Comparison of ENCODE assay signal across 29 mouse cellular contexts in genomic region chr11:97552151-97552550, GRCm38 (mm10). TPM values are rescaled to one million over a fixed set of nuclear protein-coding genes. Genes with fewer than 3 reads are reported as not detected.
DNase-seq lines count a peak whose midpoint lies in the region; ATAC-seq and TF ChIP-seq lines count a peak whose summit lies in the region.
"Had no signal": no experiment of that assay in that cellular context is flagged by ENCODE, and none has a peak within 500 bp of the region (broad histone marks: within the 10 kb centered on the region; RNA-seq: fewer than 3 reads in every experiment).

No protein-coding gene starts in this region.

- TF ChIP-seq CTCF in layer of hippocampus, adult 2 months (conservative IDR thresholded peaks at IDR 0.05) = no peak
- no peak for TF ChIP-seq CTCF in E14TG2a.4 (conservative IDR thresholded peaks at IDR 0.05; ENCODE audit: low read length)

- no peak overlapping the region for H3K4me3 ChIP-seq in forebrain, embryonic 12.5 days (replicated peaks)
- H3K4me3 ChIP-seq in forebrain, embryonic 16.5 days (replicated peaks; ENCODE audit: low read length) = no peak overlapping the region
- H3K4me3 ChIP-seq in layer of hippocampus, adult 2 months = no peak overlapping the region
- peak overlapping the region; percentile 61 for H3K4me3 ChIP-seq in E14TG2a.4 (replicated peaks; ENCODE audit: low read length)
- H3K4me3 ChIP-seq in limb, embryonic 12.5 days (replicated peaks) = no peak overlapping the region
- H3K4me3 ChIP-seq: myocyte had no signal

- no peak for ATAC-seq in forebrain, embryonic 12.5 days (ENCODE audit: low FRiP score)
- no peak for ATAC-seq in forebrain, embryonic 16.5 days
- no peak for ATAC-seq in limb, embryonic 12.5 days (ENCODE audit: insufficient number of reproducible peaks, insufficient read depth, low FRiP score, low TSS enrichment, low read depth)

- H3K27me3 ChIP-seq in forebrain, embryonic 12.5 days = peaks cover 67% of the 10 kb centered on the region
- 0 out of 2 replicates have a peak, but pooled peaks cover 2% of the 10 kb centered on the region for H3K27me3 ChIP-seq in forebrain, embryonic 16.5 days (replicated peaks; ENCODE audit: control insufficient read depth, insufficient read depth, low read length)
- H3K27me3 ChIP-seq in E14TG2a.4 (ENCODE audit: insufficient read depth, low read length) = peaks cover 61% of the 10 kb centered on the region
- H3K27me3 ChIP-seq in limb, embryonic 12.5 days = peaks cover 88% of the 10 kb centered on the region

- no peak overlapping the region for H3K27ac ChIP-seq in forebrain, embryonic 12.5 days
- H3K27ac ChIP-seq in forebrain, embryonic 16.5 days (ENCODE audit: low read length) = no peak overlapping the region
- peak overlapping the region; percentile 39; the same call in 1 of the 2 replicates for H3K27ac ChIP-seq in layer of hippocampus, adult 2 months
- H3K27ac ChIP-seq in limb, embryonic 12.5 days = no peak overlapping the region
- H3K27ac ChIP-seq: heart, embryonic 10.5 days; liver, embryonic 14.5 days had no signal

- no peak for DNase-seq in layer of hippocampus, adult 2 months (ENCODE audit: low spot score in 2 of 2)
- no peak for DNase-seq in layer of hippocampus, postnatal 10 days (ENCODE audit: low spot score in 2 of 2)
- no peak for DNase-seq in lung, postnatal 4 days
- DNase-seq in right cerebral cortex, adult 2 months (ENCODE audit: low spot score in 2 of 2) = no peak
- DNase-seq: adrenal gland, postnatal 25 days; cerebellum, adult 11-12 months; cerebellum, adult 9-11 months; gastrocnemius, postnatal 14 days; heart, postnatal 4 days; kidney, adult 11 months; kidney, postnatal 14 days; left cerebral cortex, postnatal 4 days; liver; lung, adult 2 months; lung, postnatal 10 days; right cerebral cortex, postnatal 14 days; thymus, postnatal 4 days had no signal

- H3K4me2 ChIP-seq in forebrain, embryonic 12.5 days = peak overlapping the region; percentile 17; the same call in 1 of the 2 replicates
- H3K4me2 ChIP-seq in forebrain, embryonic 16.5 days (ENCODE audit: low read length) = no peak overlapping the region
- H3K4me2 ChIP-seq in limb, embryonic 12.5 days = no peak overlapping the region

- WGBS in forebrain, embryonic 12.5 days = 6% methylated on average over 8 of the region's 8 CpGs
- WGBS in forebrain, embryonic 16.5 days = 25% methylated on average over 8 of the region's 8 CpGs
- 23% methylated on average over 8 of the region's 8 CpGs for WGBS in limb, embryonic 12.5 days

- 0 out of 2 replicates have a peak, but pooled peaks cover 3% of the 10 kb centered on the region for H3K36me3 ChIP-seq in forebrain, embryonic 12.5 days (replicated peaks)
- no peaks in the 10 kb centered on the region for H3K36me3 ChIP-seq in forebrain, embryonic 16.5 days (ENCODE audit: control insufficient read depth, insufficient read depth)
- H3K36me3 ChIP-seq in E14TG2a.4 (ENCODE audit: insufficient read depth, low read length) = no peaks in the 10 kb centered on the region
- H3K36me3 ChIP-seq in limb, embryonic 12.5 days = no peaks in the 10 kb centered on the region
- H3K36me3 ChIP-seq: heart, embryonic 10.5 days had no signal

- H3K9ac ChIP-seq in forebrain, embryonic 12.5 days = peak overlapping the region; percentile 25; the same call in 1 of the 2 replicates
- no peak overlapping the region; the same call in 1 of the 2 replicates for H3K9ac ChIP-seq in forebrain, embryonic 16.5 days (replicated peaks; ENCODE audit: low read depth, low read length)
- peak overlapping the region; percentile 14; the same call in 1 of the 2 replicates for H3K9ac ChIP-seq in limb, embryonic 12.5 days (replicated peaks)
- H3K9ac ChIP-seq: liver, embryonic 14.5 days had no signal

- H3K9me3 ChIP-seq in forebrain, embryonic 12.5 days = no peaks in the 10 kb centered on the region
- no peaks in the 10 kb centered on the region for H3K9me3 ChIP-seq in forebrain, embryonic 16.5 days (ENCODE audit: control insufficient read depth, low read length)
- no peaks in the 10 kb centered on the region for H3K9me3 ChIP-seq in E14TG2a.4 (ENCODE audit: low read length)
- no peaks in the 10 kb centered on the region for H3K9me3 ChIP-seq in limb, embryonic 12.5 days
- H3K9me3 ChIP-seq: heart, embryonic 10.5 days had no signal

- peaks cover 49% of the 10 kb centered on the region for H3K4me1 ChIP-seq in forebrain, embryonic 12.5 days
- H3K4me1 ChIP-seq in forebrain, embryonic 16.5 days (replicated peaks; ENCODE audit: control insufficient read depth, insufficient read depth, low read length) = peaks cover 36% of the 10 kb centered on the region
- H3K4me1 ChIP-seq in E14TG2a.4 (replicated peaks; ENCODE audit: low read depth, low read length) = peaks cover 59% of the 10 kb centered on the region
- peaks cover 17% of the 10 kb centered on the region for H3K4me1 ChIP-seq in limb, embryonic 12.5 days (replicated peaks)

RNA-seq across cellular contexts. Expression of gene Srcin1, which starts 23.8 kb away (rescaled TPM):
- 5.2 and 5.7 TPM in 2 replicates for polyA plus RNA-seq in forebrain, embryonic 12.5 days (2016; fragmentation: Nextera tagmentation; extraction: Ambion mirVana)
- 7.0 and 9.9 TPM in 2 replicates for polyA plus RNA-seq in forebrain, embryonic 16.5 days (2015; fragmentation: Nextera tagmentation; extraction: Ambion mirVana)
- total RNA-seq in layer of hippocampus, adult 2 months (2021) = 100 to 1,000 TPM; 226 to 232 TPM
- 100 to 1,000 TPM; 271 to 286 TPM for total RNA-seq in layer of hippocampus, postnatal 10 days (2021)
- polyA plus RNA-seq in limb, embryonic 12.5 days (2016; fragmentation: Nextera tagmentation; extraction: Ambion mirVana) = 0.27 and 0.79 TPM in 2 replicates
- total RNA-seq: common myeloid progenitor, adult 5-6 weeks; granulocyte monocyte progenitor cell, adult 5-6 weeks had no signal
- polyA plus RNA-seq: myocyte had no signal

RNA-seq across cellular contexts. Expression of gene 4933428G20Rik, which starts 52.0 kb away (rescaled TPM):
- 0.50 and 0.79 TPM in 2 replicates for polyA plus RNA-seq in forebrain, embryonic 12.5 days (2016; fragmentation: Nextera tagmentation; extraction: Ambion mirVana)
- 0.29 and 1.2 TPM in 2 replicates for polyA plus RNA-seq in forebrain, embryonic 16.5 days (2015; fragmentation: Nextera tagmentation; extraction: Ambion mirVana)
- under 1 TPM in 1 of 2 experiments, not detected in 1; 0.25 TPM for total RNA-seq in layer of hippocampus, adult 2 months (2021)
- total RNA-seq in layer of hippocampus, postnatal 10 days (2021) = under 1 TPM in 1 of 2 experiments, not detected in 1; 0.22 TPM
- 0.36 and 1.4 TPM in 2 replicates for polyA plus RNA-seq in limb, embryonic 12.5 days (2016; fragmentation: Nextera tagmentation; extraction: Ambion mirVana)
- total RNA-seq: adrenal gland, postnatal 25 days; common myeloid progenitor, adult 5-6 weeks; gastrocnemius, postnatal 14 days; granulocyte monocyte progenitor cell, adult 5-6 weeks; heart, postnatal 4 days; layer of hippocampus, postnatal 14 days had no signal
- polyA plus RNA-seq: embryonic facial prominence, embryonic 11.5 days; small intestine, adult 2 months had no signal
